Mouse (Mus musculus) neural tube, embryonic 11.5 days (tissue): ENCODE data around the gene Hus1. TPM values are rescaled to one million over a fixed set of nuclear protein-coding genes. Genes with fewer than 3 reads are reported as not detected.

ENCODE experiments used
- ATAC-seq: fragments of 200-750 bp; cut with Nextera tagmentation; 2 replicates; pipeline ENCODE4 v1.8.0; 2017; ENCODE audit warnings: moderate number of reproducible peaks, mild to moderate bottlenecking, moderate TSS enrichment, moderate library complexity; ENCODE audit not compliant: insufficient read depth, low FRiP score, low TSS enrichment
- DNase-seq: peaks from one replicate; pipeline ENCODE4 v3.0.0-alpha.2; 2015; ENCODE audit warnings: low spot score
- H3K27ac ChIP-seq: fragments of 300-500 bp; sonication (generic); 2 replicates; pipeline ENCODE4 v1.5.1; 2014; ENCODE audit warnings: low read depth, mild to moderate bottlenecking, low read length
- H3K27me3 ChIP-seq: fragments of 300-500 bp; sonication (generic); 2 replicates; pipeline ENCODE4 v1.6.1; 2014; ENCODE audit warnings: mild to moderate bottlenecking, low read length, mixed read lengths; ENCODE audit not compliant: control insufficient read depth, insufficient read depth
- H3K36me3 ChIP-seq: fragments of 300-500 bp; sonication (generic); 2 replicates; pipeline ENCODE4 v1.6.1; 2014; ENCODE audit warnings: mild to moderate bottlenecking, low read length, moderate library complexity, mixed read lengths; ENCODE audit not compliant: control insufficient read depth, insufficient read depth
- H3K4me1 ChIP-seq: fragments of 300-500 bp; sonication (generic); 2 replicates; pipeline ENCODE4 v1.6.1; 2014; ENCODE audit warnings: low read length, mixed read lengths; ENCODE audit not compliant: control insufficient read depth, insufficient read depth
- H3K4me2 ChIP-seq: fragments of 300-500 bp; sonication (generic); 2 replicates; pipeline ENCODE4 v1.6.1; 2014; ENCODE audit warnings: low read depth, mild to moderate bottlenecking, moderate library complexity
- H3K4me3 ChIP-seq: fragments of 300-500 bp; sonication (generic); 2 replicates; pipeline ENCODE4 v1.5.1; 2014; ENCODE audit warnings: low read depth, low read length
- H3K9ac ChIP-seq: fragments of 300-500 bp; sonication (generic); 2 replicates; pipeline ENCODE4 v1.6.1; 2014; ENCODE audit warnings: mild to moderate bottlenecking, low read length
- H3K9me3 ChIP-seq: fragments of 300-500 bp; sonication (generic); 2 replicates; pipeline ENCODE4 v1.6.1; 2016; ENCODE audit warnings: low read length; ENCODE audit not compliant: control insufficient read depth
- WGBS: fragments of 180-500 bp; shearing (Covaris S2); extraction: QIAGEN DNeasy Blood & Tissue Kit; methylation state at CpG from one replicate; pipeline ENCODE4 v1.1.7; 2014; 5-methylcytosine and 5-hydroxymethylcytosine counted together
- polyA plus RNA-seq: library from polyadenylated mRNA; unstranded; fragments of >200 nt; fragmentation: Nextera tagmentation; extraction: Ambion mirVana; gene quantifications from 2 replicates; pipeline ENCODE4 v1.2.1, GENCODE M21; 2014

Hus1 gene
- polyA plus RNA-seq, 1 experiment from 2014 or later = 23.3 TPM

GRCm38 (mm10) chr11:9010416-9010815, 575 bp downstream of the Hus1 start:
- Histone ChIP-seq H3K4me2 (peak overlapping the region; percentile 81), H3K27ac (peak overlapping the region; percentile 80; the same call in 1 of the 2 replicates), H3K4me1 (peaks cover 5% of the 10 kb centered on the region), H3K27me3 (no peaks in the 10 kb centered on the region), H3K4me3 (peak overlapping the region; percentile 68), H3K9me3 (no peaks in the 10 kb centered on the region), H3K9ac (peak overlapping the region; percentile 88), H3K36me3 (no peaks in the 10 kb centered on the region)
- peak; percentile 53 for DNase-seq
- WGBS = 0% methylated on average over 7 of the region's 7 CpGs
- peak; percentile 51 for ATAC-seq

GRCm38 (mm10) chr11:9008761-9009160, 2.2 kb downstream of the Hus1 start:
- Histone ChIP-seq H3K27me3 (no peaks in the 10 kb centered on the region), H3K9me3 (no peaks in the 10 kb centered on the region), H3K4me3 (no peak overlapping the region), H3K36me3 (no peaks in the 10 kb centered on the region), H3K27ac (no peak overlapping the region), H3K4me1 (peaks cover 5% of the 10 kb centered on the region), H3K9ac (no peak overlapping the region), H3K4me2 (no peak overlapping the region)
- 97% methylated on average over 5 of the region's 5 CpGs for WGBS
- DNase-seq = no peak
- ATAC-seq = no peak

GRCm38 (mm10) chr11:8988084-8988483, 22.9 kb downstream of the Hus1 start:
- 77% methylated on average over 4 of the region's 4 CpGs for WGBS
- ATAC-seq = no peak
- Histone ChIP-seq H3K27me3 (no peaks in the 10 kb centered on the region), H3K4me3 (no peak overlapping the region), H3K9ac (no peak overlapping the region), H3K36me3 (no peaks in the 10 kb centered on the region; the same call in 1 of the 2 replicates), H3K4me2 (no peak overlapping the region), H3K9me3 (no peaks in the 10 kb centered on the region), H3K27ac (no peak overlapping the region), H3K4me1 (no peaks in the 10 kb centered on the region)
- DNase-seq = no peak

GRCm38 (mm10) chr11:8986058-8986457, 24.9 kb downstream of the Hus1 start:
- H3K9me3 ChIP-seq = no peaks in the 10 kb centered on the region
- no peaks in the 10 kb centered on the region for H3K27me3 ChIP-seq
- no peak overlapping the region for H3K27ac ChIP-seq
- no peak for DNase-seq
- H3K4me2 ChIP-seq = no peak overlapping the region
- no peaks in the 10 kb centered on the region for H3K4me1 ChIP-seq
- H3K36me3 ChIP-seq = no peaks in the 10 kb centered on the region; the same call in 1 of the 2 replicates
- no peak overlapping the region for H3K4me3 ChIP-seq
- no peak for ATAC-seq
- no peak overlapping the region for H3K9ac ChIP-seq

GRCm38 (mm10) chr11:8983237-8983861, 27.6 kb downstream of the Hus1 start:
- DNase-seq (peak; percentile 79), ATAC-seq (0 out of 2 replicates have a peak, but pooled peaks have one; percentile 25)
- no peak overlapping the region for H3K4me3 ChIP-seq
- H3K27me3 ChIP-seq = no peaks in the 10 kb centered on the region
- no peaks in the 10 kb centered on the region for H3K36me3 ChIP-seq
- 46% methylated on average over 6 of the region's 6 CpGs for WGBS
- H3K9me3 ChIP-seq = no peaks in the 10 kb centered on the region
- no peaks in the 10 kb centered on the region for H3K4me1 ChIP-seq
- no peak overlapping the region for H3K9ac ChIP-seq
- H3K4me2 ChIP-seq = no peak overlapping the region
- H3K27ac ChIP-seq = no peak overlapping the region

GRCm38 (mm10) chr11:8978154-8978553, 32.8 kb downstream of the Hus1 start:
- Histone ChIP-seq H3K4me1 (no peaks in the 10 kb centered on the region), H3K27ac (no peak overlapping the region), H3K4me2 (no peak overlapping the region), H3K9me3 (no peaks in the 10 kb centered on the region), H3K4me3 (no peak overlapping the region), H3K36me3 (no peaks in the 10 kb centered on the region), H3K9ac (no peak overlapping the region), H3K27me3 (no peaks in the 10 kb centered on the region)
- ATAC-seq (no peak), DNase-seq (no peak)
- 85% methylated on average over 4 of the region's 4 CpGs for WGBS

GRCm38 (mm10) chr11:8973166-8973565, 37.8 kb downstream of the Hus1 start, which contains the start of gene Pkd1l1:
Gene Pkd1l1, minus strand, starts transcription at chr11:8973266.
- Histone ChIP-seq H3K4me3 (no peak within 1 kb of the TSS), H3K4me2 (no peak within 1 kb of the TSS), H3K27ac (no peak within 1 kb of the TSS), H3K36me3 (no peaks in the 10 kb centered on the region), H3K9ac (no peak within 1 kb of the TSS), H3K27me3 (no peaks in the 10 kb centered on the region), H3K9me3 (no peaks in the 10 kb centered on the region), H3K4me1 (no peaks in the 10 kb centered on the region)
- DNase-seq = no peak
- WGBS = 64% methylated on average over 3 of the region's 3 CpGs
- ATAC-seq = no peak

GRCm38 (mm10) chr11:8972093-8972492, 38.9 kb downstream of the Hus1 start:
- DNase-seq = no peak
- Histone ChIP-seq H3K4me3 (no peak overlapping the region), H3K27ac (no peak overlapping the region), H3K9me3 (no peaks in the 10 kb centered on the region), H3K27me3 (no peaks in the 10 kb centered on the region), H3K4me2 (no peak overlapping the region), H3K9ac (no peak overlapping the region), H3K36me3 (no peaks in the 10 kb centered on the region), H3K4me1 (no peaks in the 10 kb centered on the region)
- ATAC-seq = no peak
- 87% methylated on average over 6 of the region's 6 CpGs for WGBS

- DNase-seq (no peak), ATAC-seq (no peak)
- no peaks in the 10 kb centered on the region for H3K9me3 ChIP-seq
- no peaks in the 10 kb centered on the region for H3K36me3 ChIP-seq
- no peak overlapping the region for H3K4me3 ChIP-seq
- no peaks in the 10 kb centered on the region for H3K4me1 ChIP-seq
- no peak overlapping the region for H3K4me2 ChIP-seq
- H3K9ac ChIP-seq = no peak overlapping the region
- WGBS = 51% methylated on average over 9 of the region's 9 CpGs
- no peaks in the 10 kb centered on the region for H3K27me3 ChIP-seq
- H3K27ac ChIP-seq = no peak overlapping the region
Observed at GRCm38 (mm10) chr11:8970509-8970908, 40.5 kb downstream of the Hus1 start.
